Mouse (Mus musculus) hindbrain, embryonic 14.5 days (tissue): Measurements from ENCODE around the gene Pmf1. TPM values are rescaled to one million over a fixed set of nuclear protein-coding genes. Genes with fewer than 3 reads are reported as not detected.
"Not testable (repeated sequence)": the region's sequence is repeated elsewhere in the genome, so short reads cannot be mapped to it uniquely, and the experiment has no call there.

Source experiments
- ATAC-seq: fragments of 200-750 bp; cut with Nextera tagmentation; 2 replicates; pipeline ENCODE4 v1.8.0; 2017; ENCODE audit warnings: moderate number of reproducible peaks, mild to moderate bottlenecking, moderate TSS enrichment, moderate library complexity; ENCODE audit not compliant: low FRiP score
- DNase-seq: peaks from one replicate; pipeline ENCODE4 v3.0.0-alpha.2; 2015; ENCODE audit warnings: low spot score
- H3K27ac ChIP-seq: fragments of 300-500 bp; sonication (generic); 2 replicates; pipeline ENCODE4 v1.5.1; 2014; ENCODE audit warnings: mild to moderate bottlenecking, moderate library complexity
- H3K27me3 ChIP-seq: fragments of 300-500 bp; sonication (generic); 2 replicates; pipeline ENCODE4 v1.6.1; 2014; ENCODE audit warnings: mild to moderate bottlenecking, low read length, mixed read lengths; ENCODE audit not compliant: control insufficient read depth, insufficient read depth
- H3K36me3 ChIP-seq: fragments of 300-500 bp; sonication (generic); replicated peaks from 2 replicates; pipeline ENCODE4 v1.6.1; 2014; ENCODE audit not compliant: control insufficient read depth, insufficient read depth
- H3K4me1 ChIP-seq: fragments of 300-500 bp; sonication (generic); replicated peaks from 2 replicates; pipeline ENCODE4 v1.6.1; 2014; ENCODE audit warnings: antibody characterized with exemption, low read length, mixed read lengths; ENCODE audit not compliant: control insufficient read depth, insufficient read depth
- H3K4me2 ChIP-seq: fragments of 300-500 bp; sonication (generic); replicated peaks from 2 replicates; pipeline ENCODE4 v1.6.1; 2014; ENCODE audit warnings: mild to moderate bottlenecking, moderate library complexity
- H3K4me3 ChIP-seq: fragments of 300-500 bp; sonication (generic); replicated peaks from 2 replicates; pipeline ENCODE4 v1.5.1; 2014; ENCODE audit warnings: mild to moderate bottlenecking, low read length
- H3K9ac ChIP-seq: fragments of 300-500 bp; sonication (generic); 2 replicates; pipeline ENCODE4 v1.6.1; 2014
- H3K9me3 ChIP-seq: fragments of 300-500 bp; sonication (generic); 2 replicates; pipeline ENCODE4 v1.6.1; 2016; ENCODE audit warnings: low read length; ENCODE audit not compliant: control insufficient read depth
- WGBS: fragments of 180-500 bp; shearing (Covaris S2); extraction: QIAGEN DNeasy Blood & Tissue Kit; methylation state at CpG from one replicate; pipeline ENCODE4 v1.1.7; 2014; 5-methylcytosine and 5-hydroxymethylcytosine counted together
- polyA plus RNA-seq: library from polyadenylated mRNA; unstranded; fragments of >200 nt; fragmentation: Nextera tagmentation; extraction: Ambion mirVana; gene quantifications from 2 replicates; pipeline ENCODE4 v1.2.1, GENCODE M21; 2014

Gene Pmf1
- polyA plus RNA-seq, 1 experiment from 2014 or later = 26.0 TPM

DNA sequence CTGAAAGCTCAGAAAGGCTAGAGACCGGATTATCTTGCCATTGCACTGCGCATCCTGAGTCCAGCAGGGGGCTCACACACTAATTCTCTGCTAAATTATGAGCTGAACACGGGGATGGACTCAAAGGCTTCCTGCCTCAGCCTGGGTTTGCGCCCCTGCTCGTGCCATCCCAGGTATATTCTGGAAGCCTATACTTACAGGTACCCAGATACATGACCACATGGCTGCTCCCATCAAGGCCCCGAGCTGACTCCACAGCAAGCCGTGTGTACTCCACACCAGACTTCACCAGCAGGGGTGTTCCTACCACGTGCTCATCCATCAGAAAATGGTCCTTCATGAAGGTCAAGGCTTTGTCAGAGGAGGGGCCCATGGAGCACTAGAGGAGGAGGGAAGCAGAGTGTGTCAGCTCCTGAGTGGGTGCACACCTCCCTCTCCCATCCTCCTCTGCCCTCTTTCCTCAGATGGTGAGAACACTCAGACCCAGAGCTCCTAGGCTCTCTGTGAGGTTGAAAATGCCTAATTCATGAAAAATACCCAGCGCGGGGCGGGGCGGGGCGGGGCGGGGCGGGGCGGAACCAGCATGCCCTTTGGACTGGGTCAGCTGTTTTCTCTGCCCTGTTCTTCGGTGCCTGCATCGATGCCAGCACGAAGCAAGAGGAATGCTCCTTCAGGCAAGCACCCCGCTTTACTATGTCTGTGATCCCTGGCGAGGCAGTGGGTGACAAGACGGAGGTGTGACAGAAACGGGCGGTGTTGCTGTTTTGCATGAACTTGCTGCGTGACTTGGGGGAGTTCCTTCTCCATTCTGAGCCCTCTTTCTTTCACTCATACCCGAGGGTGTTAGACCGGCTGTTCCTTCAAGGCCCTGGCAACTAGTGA lies 30.6 kb upstream of the Pmf1 start:
- DNase-seq (peak; percentile 56), ATAC-seq (peak; percentile 23; the same call in 1 of the 2 replicates)
- Histone ChIP-seq H3K27ac (no peak overlapping the region), H3K27me3 (no peaks in the 10 kb centered on the region), H3K36me3 (peaks cover 80% of the 10 kb centered on the region), H3K9ac (no peak overlapping the region), H3K9me3 (no peaks in the 10 kb centered on the region), H3K4me3 (no peak overlapping the region), H3K4me1 (no peaks in the 10 kb centered on the region; the same call in 1 of the 2 replicates), H3K4me2 (peak overlapping the region; percentile 25; the same call in 1 of the 2 replicates)
- 24% methylated on average over 27 of the region's 27 CpGs for WGBS

DNA sequence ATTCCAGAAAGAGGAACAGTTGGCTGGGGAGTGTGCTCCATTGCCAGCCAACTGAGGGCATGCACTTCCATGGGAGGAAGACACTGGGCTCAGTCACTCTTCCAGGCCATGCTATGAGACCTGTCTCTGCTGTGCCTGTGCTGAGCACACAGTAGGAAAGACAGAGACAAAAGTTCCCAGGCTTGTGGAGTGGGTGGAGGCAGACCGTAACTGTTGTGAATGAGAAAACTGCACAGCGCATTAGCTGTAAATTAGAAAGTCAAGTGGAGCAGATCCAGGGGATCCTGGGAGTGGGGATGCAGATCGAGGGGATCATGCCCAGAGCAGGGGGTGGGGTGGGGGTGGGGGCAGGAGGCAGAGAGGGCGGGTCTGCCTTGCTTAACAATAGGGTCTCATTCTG lies 29.5 kb upstream of the Pmf1 start:
- Histone ChIP-seq H3K4me1 (no peaks in the 10 kb centered on the region; the same call in 1 of the 2 replicates), H3K27ac (no peak overlapping the region), H3K4me3 (no peak overlapping the region), H3K27me3 (no peaks in the 10 kb centered on the region), H3K4me2 (no peak overlapping the region), H3K36me3 (peaks cover 75% of the 10 kb centered on the region), H3K9ac (no peak overlapping the region), H3K9me3 (no peaks in the 10 kb centered on the region)
- DNase-seq (no peak), ATAC-seq (no peak)
- 39% methylated on average over 4 of the region's 4 CpGs for whole genome bisulfite sequencing

DNA sequence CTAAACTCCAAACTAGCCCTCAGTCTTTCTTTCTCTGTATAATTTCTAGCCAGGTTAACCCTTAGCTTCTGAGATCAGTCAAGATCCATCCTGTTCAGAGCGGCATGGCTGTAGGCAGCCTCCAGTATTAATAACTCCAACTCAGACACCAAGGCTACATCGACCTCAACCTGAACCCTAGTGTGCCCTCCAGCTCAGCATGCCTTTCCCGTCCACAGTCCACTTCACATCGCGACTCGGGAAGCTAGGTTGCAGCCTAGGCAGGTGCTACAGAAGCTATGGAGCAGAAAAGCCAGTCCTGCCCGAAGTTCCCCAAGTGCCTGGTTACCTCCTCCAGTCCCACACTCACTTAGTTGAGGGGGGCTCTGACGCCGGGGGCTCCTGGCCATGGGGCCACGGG lies 27.3 kb upstream of the Pmf1 start:
- Histone ChIP-seq H3K4me3 (no peak overlapping the region), H3K27ac (no peak overlapping the region), H3K9ac (no peak overlapping the region), H3K4me2 (peak overlapping the region; percentile 40), H3K27me3 (no peaks in the 10 kb centered on the region), H3K9me3 (no peaks in the 10 kb centered on the region), H3K4me1 (no peaks in the 10 kb centered on the region; the same call in 1 of the 2 replicates), H3K36me3 (peaks cover 70% of the 10 kb centered on the region)
- no peak for ATAC-seq
- WGBS = 77% methylated on average over 10 of the region's 10 CpGs
- DNase-seq = no peak

DNA sequence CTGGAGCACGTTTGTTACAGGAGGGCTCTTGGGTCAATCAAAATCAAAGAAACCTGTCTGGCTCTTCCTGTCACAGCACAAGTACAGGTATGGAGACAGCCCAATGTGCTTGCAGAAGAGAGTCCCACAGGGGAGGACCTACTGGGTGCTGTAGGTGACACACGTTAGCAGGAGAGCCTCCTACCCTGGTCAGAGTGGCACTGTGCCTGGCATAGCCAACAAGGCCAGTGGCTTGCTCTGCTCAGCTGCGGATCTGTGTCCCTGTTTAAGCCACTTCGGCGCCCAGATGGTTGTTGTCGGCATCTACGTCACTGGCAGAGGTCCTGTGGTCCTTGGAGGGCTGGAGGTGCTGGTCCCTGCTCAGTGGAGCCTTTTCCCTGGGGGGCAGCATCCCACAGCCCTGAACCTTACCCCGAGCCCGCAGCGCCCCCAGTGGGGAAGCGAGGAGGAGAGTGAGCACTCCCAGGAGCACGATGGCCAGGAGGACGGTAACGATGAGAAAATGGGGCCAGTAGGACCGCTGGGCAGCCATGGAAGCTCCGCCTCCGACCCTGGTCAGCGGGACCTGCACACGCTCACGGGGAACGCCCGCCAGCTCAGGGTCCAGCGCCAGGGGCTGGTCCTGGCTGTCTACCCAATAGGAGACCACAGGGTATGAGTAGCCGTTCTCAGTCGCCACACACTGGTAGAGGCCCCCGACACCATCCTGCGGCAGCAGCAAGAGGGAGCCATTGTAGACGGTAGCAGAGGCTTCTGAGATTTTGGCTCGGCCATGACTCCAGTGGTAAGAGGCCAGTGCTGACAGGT lies 26.5 kb upstream of the Pmf1 start:
- no peaks in the 10 kb centered on the region for H3K9me3 ChIP-seq
- ATAC-seq = peak; percentile 66; the same call in 1 of the 2 replicates
- WGBS = 11% methylated on average over 29 of the region's 29 CpGs
- peak overlapping the region; percentile 42; the same call in 1 of the 2 replicates for H3K9ac ChIP-seq
- H3K36me3 ChIP-seq = peaks cover 67% of the 10 kb centered on the region
- no peaks in the 10 kb centered on the region; the same call in 1 of the 2 replicates for H3K4me1 ChIP-seq
- peak overlapping the region; percentile 40 for H3K4me2 ChIP-seq
- DNase-seq = peak; percentile 42
- no peaks in the 10 kb centered on the region for H3K27me3 ChIP-seq
- H3K27ac ChIP-seq = no peak overlapping the region
- peak overlapping the region; percentile 14 for H3K4me3 ChIP-seq

DNA sequence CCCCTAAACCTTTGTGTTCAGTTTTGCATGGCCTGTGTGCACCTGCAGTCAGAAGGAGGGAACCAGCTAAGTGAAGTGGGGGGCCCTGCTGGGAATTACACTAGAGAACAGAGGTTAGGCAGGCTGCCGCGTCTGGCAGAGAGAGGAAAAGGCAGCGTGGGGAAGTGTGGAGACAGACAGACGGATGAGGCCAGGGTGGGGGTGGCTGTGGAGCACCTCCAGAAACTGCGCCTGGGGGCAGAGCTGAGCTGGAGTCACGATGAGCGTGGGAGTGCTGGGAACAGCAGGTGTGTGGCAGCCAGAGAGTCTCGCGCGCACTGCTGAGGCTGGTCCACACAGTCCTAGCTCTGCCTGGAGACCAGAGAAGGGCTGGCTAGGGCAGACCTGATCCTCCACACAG lies 25.4 kb upstream of the Pmf1 start:
- Histone ChIP-seq H3K9me3 (no peaks in the 10 kb centered on the region), H3K36me3 (peaks cover 59% of the 10 kb centered on the region), H3K4me3 (no peak overlapping the region), H3K27me3 (no peaks in the 10 kb centered on the region), H3K27ac (no peak overlapping the region), H3K4me2 (no peak overlapping the region), H3K4me1 (no peaks in the 10 kb centered on the region), H3K9ac (no peak overlapping the region)
- ATAC-seq (no peak), DNase-seq (no peak)
- 62% methylated on average over 10 of the region's 10 CpGs for WGBS

DNA sequence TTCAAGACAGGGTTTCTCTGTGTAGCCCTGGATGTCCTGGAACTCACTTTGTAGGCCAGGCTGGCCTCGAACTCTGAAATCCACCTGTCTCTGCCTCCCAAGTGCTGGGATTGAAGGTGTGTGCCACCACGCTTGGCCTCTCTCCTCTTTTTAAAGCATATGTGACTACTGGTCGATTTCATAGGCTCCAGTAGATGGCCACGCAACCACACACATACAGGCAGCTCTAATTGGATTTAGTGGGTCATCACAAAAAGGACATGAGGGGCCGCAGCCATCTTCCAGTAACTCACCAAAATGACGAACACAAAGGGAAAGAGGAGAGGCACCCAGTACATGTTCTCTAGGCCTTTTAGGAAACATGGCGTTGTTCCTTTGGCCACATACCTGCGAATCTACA lies 18.5 kb upstream of the Pmf1 start:
- not testable (repeated sequence) for H3K27me3 ChIP-seq, DNase-seq, H3K36me3 ChIP-seq, H3K4me1 ChIP-seq, ATAC-seq, H3K9ac ChIP-seq, H3K4me3 ChIP-seq, H3K9me3 ChIP-seq, H3K4me2 ChIP-seq, H3K27ac ChIP-seq
- WGBS = 74% methylated on average over 8 of the region's 8 CpGs

DNA sequence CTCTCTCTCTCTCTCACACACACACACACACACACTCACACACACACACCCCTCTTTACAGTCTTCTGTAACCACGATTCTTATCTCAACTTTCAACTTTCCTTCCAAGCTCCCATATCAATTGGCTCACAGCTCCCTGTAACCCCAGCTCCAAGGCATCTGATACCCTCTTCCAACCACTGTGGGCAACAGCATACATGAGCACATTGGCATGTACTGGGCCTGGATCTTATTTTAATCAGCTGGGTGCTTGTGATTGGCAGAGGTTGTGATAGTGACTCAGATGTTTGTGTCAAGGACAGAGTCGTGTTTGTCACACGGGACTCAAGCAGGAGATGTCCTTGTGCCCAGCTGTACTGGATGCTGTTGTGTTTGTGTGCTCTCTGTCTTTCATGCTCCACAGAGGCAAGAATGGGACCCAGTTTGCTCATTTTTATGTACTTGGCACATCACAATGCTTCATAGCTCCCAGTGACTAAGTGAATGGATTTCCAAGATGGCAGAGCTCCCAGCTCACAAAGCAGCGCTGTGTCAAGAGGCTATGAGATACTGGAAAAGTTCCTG lies 17.3 kb upstream of the Pmf1 start:
- DNase-seq = no peak
- H3K27me3 ChIP-seq = no peaks in the 10 kb centered on the region
- no peak overlapping the region for H3K4me2 ChIP-seq
- peaks cover 20% of the 10 kb centered on the region for H3K4me1 ChIP-seq
- no peaks in the 10 kb centered on the region for H3K9me3 ChIP-seq
- H3K4me3 ChIP-seq = no peak overlapping the region
- H3K36me3 ChIP-seq = no peaks in the 10 kb centered on the region
- H3K27ac ChIP-seq = no peak overlapping the region
- no peak for ATAC-seq
- no peak overlapping the region for H3K9ac ChIP-seq
- WGBS = 90% methylated on average over 4 of the region's 4 CpGs

DNA sequence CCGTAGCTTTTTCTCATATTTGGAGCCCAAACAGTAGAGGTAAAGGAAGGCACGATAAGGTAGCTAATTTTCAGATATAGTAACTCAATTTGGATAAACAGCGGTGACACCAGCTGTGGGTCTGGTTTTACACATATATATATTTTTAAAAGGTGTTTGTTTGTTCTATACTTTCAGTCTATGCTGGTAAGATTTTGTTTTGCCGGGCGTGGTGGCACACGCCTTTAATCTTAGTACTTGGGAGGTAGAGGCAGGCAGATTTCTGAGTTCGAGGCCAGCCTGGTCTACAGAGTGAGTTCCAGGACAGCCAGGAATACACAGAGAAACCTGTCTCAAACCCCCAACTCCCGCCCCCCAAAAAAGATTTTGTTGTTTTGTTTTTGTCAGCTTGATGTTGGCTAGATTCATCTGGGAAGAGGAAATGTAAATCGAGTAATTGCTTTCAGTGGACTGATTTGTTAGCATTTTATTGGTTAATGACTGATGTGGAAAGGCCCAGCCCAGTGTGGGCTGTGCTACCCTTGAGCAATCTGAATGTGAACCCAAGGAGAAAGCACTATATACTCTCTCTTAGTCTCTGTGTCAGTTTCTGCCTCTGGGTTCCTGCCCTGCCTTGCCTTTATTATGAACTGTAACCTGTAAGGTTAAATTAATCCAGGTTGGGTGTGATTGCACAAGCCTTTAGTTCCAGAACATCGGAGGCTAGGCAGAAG lies 15.7 kb upstream of the Pmf1 start:
- peaks cover 29% of the 10 kb centered on the region for H3K4me1 ChIP-seq
- DNase-seq = no peak
- H3K27me3 ChIP-seq = no peaks in the 10 kb centered on the region
- H3K9me3 ChIP-seq = no peaks in the 10 kb centered on the region
- H3K36me3 ChIP-seq = peaks cover 6% of the 10 kb centered on the region
- H3K4me3 ChIP-seq = no peak overlapping the region
- ATAC-seq = no peak
- no peak overlapping the region for H3K4me2 ChIP-seq
- no peak overlapping the region; the same call in 1 of the 2 replicates for H3K27ac ChIP-seq
- peak overlapping the region; percentile 31; the same call in 1 of the 2 replicates for H3K9ac ChIP-seq
- 84% methylated on average over 10 of the region's 10 CpGs for WGBS
